Mouse (Mus musculus) spleen, postnatal 0 days (tissue): ENCODE measurements around the gene Gcsh. TPM values are rescaled to one million over a fixed set of nuclear protein-coding genes. Genes with fewer than 3 reads are reported as not detected.

Experiments used
- polyA plus RNA-seq: library from polyadenylated mRNA; unstranded; fragments of >200 nt; fragmentation: Nextera tagmentation; extraction: Ambion mirVana; gene quantifications from 2 replicates; pipeline ENCODE4 v1.2.1, GENCODE M21; 2015

Gcsh gene
- polyA plus RNA-seq, result 34.6 and 40.0 TPM in 2 replicates

GRCm38 (mm10) chr8:116993095-116993867 lies at the start of gene Gcsh:
TSS of gene Gcsh (minus strand) at chr8:116993537.

DNA sequence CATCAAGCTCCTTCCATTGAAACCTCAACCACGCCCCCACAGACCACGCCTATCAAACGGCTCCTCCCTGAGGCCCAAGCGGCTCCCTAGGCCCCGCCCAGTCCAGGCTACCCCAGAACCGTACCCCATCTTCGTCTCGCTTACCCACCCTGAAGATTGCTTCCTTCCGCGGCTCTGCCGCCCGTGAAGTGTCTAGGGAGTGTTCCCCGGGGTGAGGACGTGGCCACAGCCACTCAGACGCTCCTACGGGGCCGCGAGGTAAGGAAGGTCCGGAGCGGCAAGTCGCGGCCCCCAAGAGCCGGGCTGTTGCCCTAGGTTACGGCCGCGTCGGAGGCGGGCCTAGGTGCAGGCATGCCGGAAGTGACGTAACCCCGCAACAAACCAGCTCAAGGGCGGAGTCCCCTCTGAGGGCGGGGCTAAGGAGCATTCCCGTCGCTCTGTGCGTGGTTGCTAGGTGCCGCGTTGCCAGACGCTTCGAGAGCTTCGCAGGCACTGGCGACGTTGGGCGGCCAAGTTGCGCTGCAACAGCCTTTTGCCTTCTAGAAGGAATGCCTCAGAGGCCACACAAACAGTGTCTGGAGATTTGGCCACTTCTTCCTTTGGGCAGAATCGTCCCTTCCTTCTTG lies 14.6 kb downstream of the Gcsh start, which contains the start of gene 1700030J22Rik:
TSS of gene 1700030J22Rik (minus strand) at position 329 of the 626 bp plus-strand sequence.

DNA sequence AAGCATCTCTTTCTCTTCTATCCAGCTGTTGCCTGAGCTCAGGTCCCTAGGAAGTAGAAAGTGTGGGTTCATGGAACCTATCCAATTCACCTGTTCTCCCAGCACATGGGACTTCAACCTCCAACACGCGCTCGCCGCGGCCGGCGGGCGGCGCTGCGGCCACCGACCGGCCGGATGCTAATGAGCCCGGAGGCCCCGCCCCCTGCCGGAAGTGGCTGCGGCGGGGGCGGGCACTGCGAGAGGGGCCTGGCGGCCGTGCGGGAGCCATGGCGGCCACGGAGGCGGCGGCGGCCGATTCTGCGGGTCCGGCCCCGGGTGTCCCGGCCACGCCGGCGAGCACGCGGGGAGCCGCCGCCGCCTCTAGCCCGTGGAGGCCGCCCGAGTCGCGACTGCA lies 50.2 kb downstream of the Gcsh start, which contains the start of gene Atmin:
TSS of gene Atmin (plus strand) at position 233 of the 394 bp plus-strand sequence.

Other genes with a start within 250 kb of the Gcsh start
- 96.4 and 111 TPM in 2 replicates for gene Cmc2, start 72.1 kb downstream of the Gcsh start, polyA plus RNA-seq
- 32.8 and 34.9 TPM in 2 replicates for gene Cenpn, start 71.8 kb downstream of the Gcsh start, polyA plus RNA-seq
- gene Atmin, start 50.1 kb downstream of the Gcsh start, polyA plus RNA-seq, result 5.8 and 6.6 TPM in 2 replicates
- gene 1700030J22Rik, start 14.6 kb downstream of the Gcsh start, polyA plus RNA-seq, result 0.24 and 0.52 TPM in 2 replicates
- 0.16 and 0.24 TPM in 2 replicates for gene Pkd1l2, start 88.9 kb upstream of the Gcsh start, polyA plus RNA-seq
- gene Bco1, start 102.3 kb upstream of the Gcsh start, polyA plus RNA-seq, result 0.08 TPM in 1 of 2 replicates, not detected in the other
- 1.5 and 1.6 TPM in 2 replicates for gene Gan, start 164.6 kb upstream of the Gcsh start, polyA plus RNA-seq